Mouse (Mus musculus): Measurements from ENCODE around the gene Dppa1.
"Not testable (repeated sequence)": the region's sequence is repeated elsewhere in the genome, so short reads cannot be mapped to it uniquely, and the experiment has no call there.

The Dppa1 gene

GRCm38 (mm10) chr11:46629211-46629795 is at the start of gene Dppa1:
Gene Dppa1, minus strand, starts transcription at chr11:46629261.
- DNase-seq = no peak

- DNase-seq = no peak
Measured at GRCm38 (mm10) chr11:46667938-46668337, 38.9 kb upstream of the Dppa1 start.

GRCm38 (mm10) chr11:46667105-46667504 is 38.0 kb upstream of the Dppa1 start:
- no peak for DNase-seq

DNA sequence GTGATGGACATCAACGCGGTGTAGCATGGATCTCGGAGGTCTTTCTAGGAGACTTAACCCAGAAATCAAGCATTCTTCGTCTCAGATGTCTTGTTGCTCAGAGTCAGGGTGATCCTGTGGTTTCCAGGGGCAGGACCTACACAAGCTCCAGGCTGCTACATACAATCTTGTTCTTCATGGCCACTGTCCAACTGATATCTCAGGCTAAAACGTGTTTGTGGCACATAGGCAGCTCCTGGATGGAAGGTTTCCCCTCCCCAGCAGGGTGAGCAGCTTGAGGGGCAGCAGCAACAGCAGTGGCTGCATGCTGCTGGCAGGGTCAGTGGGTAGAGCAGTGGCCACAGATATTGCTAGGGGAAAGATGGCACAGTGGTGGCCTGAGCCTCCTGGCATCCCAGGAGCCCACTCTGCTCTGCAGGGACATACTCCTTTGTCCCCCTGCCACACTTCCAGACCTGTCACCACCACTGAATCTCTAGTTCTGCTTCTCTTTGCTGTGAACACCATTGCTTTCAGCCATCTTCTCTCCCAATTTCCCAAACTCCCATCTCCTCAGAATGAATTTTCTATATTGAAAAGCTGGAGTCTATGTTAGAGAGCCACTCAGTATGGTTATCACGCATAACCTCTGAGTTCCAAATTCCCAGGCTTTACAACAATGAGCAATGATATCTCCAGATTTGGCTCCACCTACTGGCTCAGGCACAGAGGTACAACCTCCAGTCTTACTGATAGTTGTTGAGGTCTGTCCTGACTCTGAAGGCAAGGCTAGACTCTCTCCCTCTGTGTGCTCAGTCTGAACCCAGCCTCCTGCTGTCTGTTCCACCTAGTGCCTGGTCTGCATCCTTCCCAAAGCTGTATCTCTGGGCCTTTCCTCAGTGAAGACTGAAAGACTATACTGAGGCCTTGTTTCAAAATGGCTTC is 36.8 kb upstream of the Dppa1 start:
- peak; percentile 30 for DNase-seq

DNA sequence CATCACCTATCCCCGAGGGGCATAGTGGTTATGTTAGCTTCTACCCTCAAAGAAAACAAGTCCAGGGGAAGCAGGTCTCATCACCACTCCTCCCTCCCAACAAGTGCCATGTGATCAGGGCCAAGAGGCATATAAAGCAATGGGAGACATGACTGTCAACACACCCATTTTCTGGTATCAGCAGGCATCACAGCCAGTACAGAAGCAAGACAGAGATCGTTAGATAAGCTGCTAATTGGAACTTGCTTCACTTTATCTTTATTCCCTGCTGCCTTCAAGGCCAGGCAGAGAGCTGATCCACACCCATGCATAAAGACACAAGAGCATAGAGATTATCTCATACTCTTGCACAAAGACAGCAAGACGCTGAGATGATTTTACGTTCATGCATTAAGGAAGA is 34.2 kb upstream of the Dppa1 start:
- DNase-seq = no peak

DNA sequence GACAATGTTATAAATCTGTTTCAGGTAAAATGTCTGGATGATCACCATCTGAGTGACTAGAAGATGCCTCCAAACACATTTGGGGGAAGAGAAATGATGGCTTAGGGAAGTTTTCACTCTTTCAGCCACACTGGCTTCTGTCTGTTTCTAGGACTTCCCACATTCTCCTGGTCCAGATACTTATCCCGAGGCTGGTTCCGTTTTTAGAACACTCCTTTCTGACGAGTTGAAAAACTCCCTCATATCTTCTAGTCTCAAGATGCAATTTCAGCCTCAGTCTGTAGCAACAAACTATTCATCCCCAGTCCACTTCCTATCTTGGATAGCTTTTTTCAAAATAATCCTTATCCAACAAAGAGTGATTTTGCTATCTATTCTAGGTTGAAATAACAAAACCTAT is 23.4 kb upstream of the Dppa1 start:
- DNase-seq = no peak

DNA sequence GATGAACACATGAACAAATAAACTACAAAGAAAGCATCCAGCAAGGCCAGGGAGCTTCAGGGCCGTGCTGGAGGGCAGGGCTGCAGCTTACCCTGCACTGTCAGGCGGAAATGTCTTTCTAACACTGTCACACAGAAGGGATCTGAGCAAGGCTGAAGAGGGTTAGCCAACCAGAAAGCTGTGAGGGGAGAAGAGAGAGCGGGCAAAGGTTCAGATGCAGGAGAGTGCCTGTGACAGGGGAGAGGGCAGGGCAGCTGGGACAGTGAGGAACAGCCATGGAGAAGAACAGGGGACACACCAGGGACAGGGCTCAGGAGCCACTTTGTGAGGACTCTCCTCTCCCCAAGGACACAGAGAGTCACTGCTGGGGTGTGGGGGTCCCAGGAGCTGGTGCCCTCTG is 20.6 kb upstream of the Dppa1 start:
- not testable (repeated sequence) for DNase-seq

DNA sequence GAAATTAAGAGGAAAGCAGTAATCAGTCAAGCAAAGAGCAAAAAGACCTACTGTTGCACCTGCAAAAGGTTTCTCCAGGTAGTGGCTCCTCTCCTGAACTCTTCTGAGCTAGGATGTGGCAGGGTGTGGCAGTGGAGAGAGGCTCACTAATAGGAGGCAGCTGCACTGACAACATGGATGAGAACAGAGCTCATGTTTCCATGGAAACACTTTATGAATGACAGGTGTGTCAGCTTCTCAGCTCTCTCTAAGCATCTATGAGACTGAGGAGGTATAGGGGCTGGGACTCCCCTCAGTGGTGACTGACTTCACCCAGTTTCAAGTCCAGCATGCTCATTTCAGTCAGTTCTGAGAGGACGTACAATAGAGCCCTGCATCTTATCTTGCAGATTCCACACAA is 15.8 kb upstream of the Dppa1 start:
- DNase-seq = no peak

GRCm38 (mm10) chr11:46636568-46636967 is 7.5 kb upstream of the Dppa1 start:
- DNase-seq = no peak

DNA sequence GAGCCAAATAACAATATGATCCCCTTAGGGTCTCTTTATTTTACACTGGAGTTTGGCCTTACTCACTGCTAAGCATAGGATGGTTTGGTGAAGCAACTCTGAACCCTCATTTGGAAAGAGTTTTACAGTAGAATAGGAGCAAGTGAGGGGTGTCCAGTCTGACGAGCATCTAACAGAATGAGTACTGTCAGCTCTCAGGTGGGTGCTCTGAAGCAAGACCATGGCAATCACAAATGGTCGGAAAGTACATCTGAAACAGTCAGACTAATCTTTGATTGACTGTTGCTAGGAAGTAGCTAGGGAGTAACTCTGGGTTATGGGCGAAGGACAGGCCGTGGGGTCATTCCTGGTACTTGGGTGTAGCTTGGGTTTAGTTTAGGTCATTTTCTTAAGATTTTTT is 6.5 kb upstream of the Dppa1 start:
- DNase-seq = not testable (repeated sequence)

- DNase-seq = peak; percentile 53
Measured at GRCm38 (mm10) chr11:46631635-46632034, 2.6 kb upstream of the Dppa1 start.

GRCm38 (mm10) chr11:46620414-46621168 is 8.5 kb downstream of the Dppa1 start:
- DNase-seq = no peak

DNA sequence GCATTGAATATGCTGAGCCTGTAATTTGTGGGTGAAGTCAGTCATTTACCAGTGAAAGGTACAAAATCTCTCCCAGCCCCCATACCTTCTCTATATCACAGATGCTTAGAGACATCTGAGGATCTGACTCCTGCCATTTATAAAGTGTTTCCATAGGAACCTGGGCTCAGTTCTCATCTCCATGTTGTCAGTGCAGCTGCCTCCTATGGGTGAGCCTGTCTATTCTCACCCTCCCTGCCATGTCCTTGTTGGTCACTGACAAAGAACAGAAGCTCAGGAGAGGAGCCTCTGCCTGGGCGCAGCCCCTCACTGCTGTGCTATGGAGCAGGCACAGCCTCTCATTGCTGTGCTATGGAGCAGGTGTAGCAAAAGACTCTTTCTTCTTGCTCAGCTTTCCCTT is 9.1 kb downstream of the Dppa1 start:
- DNase-seq = no peak

DNA sequence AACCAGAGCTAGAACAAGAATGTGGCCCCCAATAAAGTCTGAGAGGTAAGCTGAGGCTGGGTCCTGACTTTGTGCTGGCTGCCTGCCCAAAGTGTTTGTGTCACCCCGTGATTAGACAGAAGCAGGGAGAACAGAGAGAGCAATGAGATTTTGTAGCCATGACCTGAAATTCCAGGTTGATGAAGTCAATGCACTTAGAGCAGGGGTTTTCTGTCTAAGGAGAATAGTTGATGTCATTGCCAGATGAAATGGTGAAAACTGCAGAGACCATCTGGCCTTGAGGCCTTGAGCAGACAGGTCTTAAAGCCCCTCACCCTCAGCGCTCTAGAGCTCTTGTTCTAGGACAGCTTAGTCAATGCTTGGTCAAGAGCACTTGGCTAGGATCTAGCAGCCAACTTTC is 36.6 kb downstream of the Dppa1 start:
- no peak for DNase-seq

DNA sequence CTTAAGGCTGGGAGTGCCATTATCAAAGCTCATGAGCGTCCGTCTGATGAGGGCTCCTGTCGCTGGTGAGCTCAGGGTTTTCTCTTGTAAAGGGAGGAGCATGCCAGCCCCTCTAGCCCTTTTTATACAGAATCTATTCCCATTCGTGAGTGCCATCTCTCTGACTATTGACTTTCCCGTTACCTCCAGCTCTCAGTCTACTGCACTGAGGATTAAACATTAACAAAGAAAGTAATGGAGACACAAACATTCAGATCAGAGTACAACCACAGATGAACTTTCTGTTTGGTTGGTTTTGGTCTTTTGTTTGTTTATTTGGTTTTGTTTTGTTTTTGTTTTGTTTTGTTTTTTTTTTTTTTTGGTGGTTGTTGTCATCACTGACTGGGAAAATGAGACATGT is 46.3 kb downstream of the Dppa1 start:
- no peak for DNase-seq

DNA sequence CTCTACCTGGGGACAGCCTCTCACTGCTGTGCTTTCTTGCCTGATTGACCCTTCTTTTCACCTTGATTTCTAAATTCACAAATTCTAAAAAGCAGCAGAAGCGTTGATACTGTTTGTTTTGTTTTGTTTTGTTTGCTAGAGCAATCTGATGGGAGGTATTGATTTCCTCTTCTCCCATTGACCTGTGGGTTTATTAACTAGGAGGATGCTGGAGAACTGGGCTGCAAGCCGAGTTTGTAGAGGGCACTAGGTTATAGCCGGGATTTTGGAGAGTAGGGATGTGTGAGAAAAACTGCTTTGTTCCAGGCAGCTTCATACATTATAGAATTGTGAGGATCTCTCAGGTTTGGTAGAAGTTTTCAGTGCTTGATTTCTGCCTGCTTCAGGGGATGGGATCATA is 48.6 kb downstream of the Dppa1 start:
- DNase-seq = no peak

DNA sequence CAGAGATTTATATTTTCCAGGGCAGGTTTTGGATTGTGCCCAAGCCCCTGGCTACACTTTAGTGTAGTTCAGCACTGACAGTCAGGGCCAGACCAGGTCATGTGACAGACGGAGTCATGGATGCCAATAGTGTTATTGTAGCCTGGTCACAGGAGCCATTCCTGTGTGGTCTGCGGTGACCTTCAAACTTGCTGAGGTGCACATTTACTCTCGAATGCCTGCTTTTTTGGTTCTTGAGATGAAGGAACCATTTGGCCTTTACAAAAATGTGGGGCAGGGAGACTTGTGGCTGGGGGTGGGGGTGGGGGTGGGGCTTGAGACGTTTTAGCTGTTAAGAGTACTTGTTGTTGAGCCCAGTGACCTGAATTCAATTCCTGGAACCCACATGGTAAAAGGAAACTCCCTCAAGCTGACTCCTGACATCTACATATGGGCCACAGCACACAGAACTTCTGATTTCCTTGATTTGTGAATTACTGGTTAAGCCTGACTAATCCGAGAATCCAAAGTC is 50.2 kb downstream of the Dppa1 start:
- peak; percentile 54 for DNase-seq

- DNase-seq = no peak
Measured at GRCm38 (mm10) chr11:46571327-46571726, 57.7 kb downstream of the Dppa1 start, which contains the start of gene BC053393. Gene BC053393, plus strand, starts transcription at chr11:46571536.

DNA sequence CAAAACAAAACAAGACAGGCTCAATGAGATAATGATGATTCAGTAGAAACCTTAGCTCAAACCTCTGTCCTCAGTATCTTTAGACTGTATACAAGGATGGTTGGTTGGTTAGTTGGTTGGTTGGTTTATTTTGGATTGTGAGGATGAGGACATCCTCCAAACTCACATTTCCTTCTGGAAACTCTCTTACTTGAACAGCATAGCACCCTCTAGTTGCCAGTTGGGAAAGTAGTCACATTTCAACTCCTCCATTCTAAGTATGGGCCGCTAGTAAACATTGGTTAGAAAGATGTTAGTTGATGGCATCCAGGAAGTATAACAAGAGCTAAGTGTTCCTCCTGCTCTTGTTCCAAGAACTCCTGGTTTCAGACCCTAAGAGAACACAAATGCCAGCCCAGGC is 60.0 kb downstream of the Dppa1 start:
- no peak for DNase-seq

GRCm38 (mm10) chr11:46565967-46566366 is 63.1 kb downstream of the Dppa1 start:
- no peak for DNase-seq

DNA sequence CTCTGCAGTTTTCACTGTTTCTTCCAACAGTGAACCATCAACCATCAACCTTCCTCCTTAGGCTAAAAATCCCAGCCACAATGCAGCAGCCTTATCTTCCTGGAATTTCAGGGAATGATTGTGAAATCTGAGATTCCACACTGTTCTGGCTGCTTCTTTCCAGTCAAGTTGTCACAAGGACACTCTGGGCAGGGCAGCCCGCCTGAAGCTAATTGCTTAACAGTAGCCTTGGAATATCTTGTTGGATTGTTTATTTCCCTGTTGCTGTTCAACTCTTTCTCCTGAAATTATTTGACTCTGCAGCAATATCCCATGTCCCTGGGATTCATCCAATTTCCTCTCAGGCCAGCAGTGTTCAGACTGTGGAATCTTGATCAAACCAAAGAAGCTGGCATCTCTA is 64.4 kb downstream of the Dppa1 start:
- DNase-seq = no peak

DNA sequence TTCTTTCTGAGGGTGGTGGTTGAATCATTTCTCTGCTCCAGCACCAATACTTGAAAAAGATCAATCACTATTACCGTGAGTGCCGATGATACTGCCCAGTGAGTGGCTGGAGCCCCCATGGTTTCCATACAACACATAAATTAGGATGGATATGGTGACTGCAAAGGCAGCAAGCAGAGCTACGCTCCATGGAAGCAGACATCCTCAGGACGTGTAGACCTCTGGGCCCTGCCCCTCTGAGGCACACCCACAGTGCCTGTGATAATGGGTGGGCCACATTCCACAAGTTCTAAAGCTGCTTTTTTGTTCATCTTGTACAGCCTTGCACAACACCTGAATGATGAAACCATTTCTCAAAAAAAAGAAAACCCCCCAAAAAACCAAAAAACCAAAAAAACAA is 68.0 kb downstream of the Dppa1 start:
- no peak for DNase-seq

All from kidney, postnatal 10 days (tissue).